In genomic region chr11:59964818-59965217, GRCm38 (mm10) we compare ENCODE assay signal across 8 mouse cellular contexts. TPM values are rescaled to one million over a fixed set of nuclear protein-coding genes. Genes with fewer than 3 reads are reported as not detected.
A peak's percentile ranks its signal among the peaks of the same experiment; 100 is the strongest.
DNase-seq lines count a peak whose midpoint lies in the region; ATAC-seq and TF ChIP-seq lines count a peak whose summit lies in the region.

TSS of gene Rasd1 (minus strand) at chr11:59964944.

- H3K27me3 ChIP-seq in hindbrain, embryonic 13.5 days = peaks cover 68% of the 10 kb centered on the region

- H3K4me1 ChIP-seq in hindbrain, embryonic 13.5 days (replicated peaks) = peaks cover 32% of the 10 kb centered on the region

- WGBS in hindbrain, embryonic 13.5 days = 1% methylated on average over 28 of the region's 28 CpGs

- peak within 1 kb of the TSS; percentile 42 for H3K4me3 ChIP-seq in hindbrain, embryonic 13.5 days
- peak within 1 kb of the TSS; percentile 51 for H3K4me3 ChIP-seq in left cerebral cortex, adult 2 months

- peak; percentile 47 for ATAC-seq in hindbrain, embryonic 13.5 days (ENCODE audit: low FRiP score)
- ATAC-seq in megakaryocyte, adult 5-6 weeks (ENCODE audit: poor library complexity, severe bottlenecking) = peak; percentile 91

- no peak for TF ChIP-seq CTCF in left cerebral cortex, adult 2 months (IDR thresholded peaks at IDR 0.05)

- intact Hi-C loops in left cerebral cortex, adult 2 months (cut with DNase I) = loop anchor here (1.0 to 2.0 kb wide), 3 partner anchors 62 to 112 kb away; no protein-coding TSS in a partner anchor

- H3K36me3 ChIP-seq in hindbrain, embryonic 13.5 days = peaks cover 20% of the 10 kb centered on the region

- peak; percentile 82 for DNase-seq in R1 (ENCODE audit: low read depth, low spot score)
- DNase-seq in cerebellum, postnatal 10 days = peak; percentile 83 to 87
- peak; percentile 27 to 28 for DNase-seq in frontal cortex, postnatal 14 days (ENCODE audit: low spot score in 2 of 2)
- peak; percentile 64 to 78 for DNase-seq in left cerebral cortex, adult 2 months (ENCODE audit: extremely low spot score in 1 of 2, low spot score in 2 of 2)
- peak; percentile 55 to 64 for DNase-seq in right cerebral cortex, postnatal 10 days (ENCODE audit: low spot score in 2 of 2)
- peak; percentile 91 for DNase-seq in urinary bladder, postnatal 14 days (ENCODE audit: low spot score)

- peak within 1 kb of the TSS; percentile 67 for H3K9ac ChIP-seq in hindbrain, embryonic 13.5 days

- no peaks in the 10 kb centered on the region for H3K9me3 ChIP-seq in hindbrain, embryonic 13.5 days

- no peak within 1 kb of the TSS for H3K27ac ChIP-seq in hindbrain, embryonic 13.5 days
- H3K27ac ChIP-seq in left cerebral cortex, adult 2 months = peak within 1 kb of the TSS; percentile 90

- peak within 1 kb of the TSS; percentile 86 for H3K4me2 ChIP-seq in hindbrain, embryonic 13.5 days

RNA-seq across cellular contexts. Expression of gene Rasd1, which starts in this region (rescaled TPM):
- polyA plus RNA-seq in hindbrain, embryonic 13.5 days (2015; fragmentation: Nextera tagmentation; extraction: Ambion mirVana) = 0.93 and 1.2 TPM in 2 replicates
- total RNA-seq in left cerebral cortex, adult 2 months (2021) = 10 to 100 TPM; 12.0 to 20.5 TPM
- total RNA-seq in megakaryocyte, adult 5-6 weeks (2015) = 0.09 and 0.16 TPM in 2 replicates
- 0.40 TPM in 1 of 2 replicates, not detected in the other for total RNA-seq in megakaryocyte, adult 5-6 weeks (2017)

Comparison
In these comparisons a context has a peak if more than half of its experiments do, and no peak if none do; other contexts are left out.
1. RNA of gene Rasd1 (total RNA-seq): 12.0 to 20.5 TPM in left cerebral cortex, adult 2 months; 0.09 to 0.40 TPM in megakaryocyte, adult 5-6 weeks; every median in the first group is over 4 times any median in the second.
2. Peak in ATAC-seq in megakaryocyte, adult 5-6 weeks; RNA of the gene not detected or under 1 TPM.
3. DNase-seq: peak in every context shown above with its lines; median percentile 91 in urinary bladder, postnatal 14 days; 85 in cerebellum, postnatal 10 days; 82 in R1; 71 in left cerebral cortex, adult 2 months; 60 in right cerebral cortex, postnatal 10 days; 28 in frontal cortex, postnatal 14 days.